Mouse (Mus musculus): Measurements from ENCODE around the gene Nat9. TPM values are rescaled to one million over a fixed set of nuclear protein-coding genes. Genes with fewer than 3 reads are reported as not detected.

Nat9 gene
- total RNA-seq, 2 experiments from 2014 or later: 11.9 to 12.0 TPM

GRCm38 (mm10) chr11:115212116-115212515 is 24.5 kb upstream of the Nat9 start:
- no peak for DNase-seq

GRCm38 (mm10) chr11:115209958-115210357 is 22.3 kb upstream of the Nat9 start:
- DNase-seq: no peak

- DNase-seq: no peak
These were observed 21.4 kb upstream of the Nat9 start for GRCm38 (mm10) chr11:115208776-115209732.

DNA sequence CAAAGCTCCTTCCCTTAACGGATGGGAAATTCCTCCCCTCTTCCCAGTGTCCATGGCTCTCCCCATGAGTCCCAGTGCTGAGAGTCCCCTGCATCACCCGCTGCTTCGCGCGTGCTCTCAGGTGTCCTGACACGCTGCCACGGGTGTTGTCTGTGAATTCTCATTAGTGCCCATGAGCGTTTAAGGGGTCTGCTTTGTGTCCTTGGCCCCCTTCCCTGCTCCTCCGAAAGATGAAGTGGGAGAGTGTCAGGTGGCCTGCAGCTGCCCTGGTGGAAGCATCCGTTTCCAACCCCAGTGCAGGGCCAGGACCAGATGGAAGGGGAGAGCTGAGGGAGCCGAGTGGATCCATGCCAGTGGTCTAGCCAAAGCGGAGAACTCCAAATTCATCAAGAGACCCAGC is 20.5 kb upstream of the Nat9 start:
- no peak for DNase-seq

GRCm38 (mm10) chr11:115202756-115203155 is 15.1 kb upstream of the Nat9 start:
- no peak for DNase-seq

GRCm38 (mm10) chr11:115202316-115202715 is 14.7 kb upstream of the Nat9 start:
- DNase-seq: peak; percentile 89

DNA sequence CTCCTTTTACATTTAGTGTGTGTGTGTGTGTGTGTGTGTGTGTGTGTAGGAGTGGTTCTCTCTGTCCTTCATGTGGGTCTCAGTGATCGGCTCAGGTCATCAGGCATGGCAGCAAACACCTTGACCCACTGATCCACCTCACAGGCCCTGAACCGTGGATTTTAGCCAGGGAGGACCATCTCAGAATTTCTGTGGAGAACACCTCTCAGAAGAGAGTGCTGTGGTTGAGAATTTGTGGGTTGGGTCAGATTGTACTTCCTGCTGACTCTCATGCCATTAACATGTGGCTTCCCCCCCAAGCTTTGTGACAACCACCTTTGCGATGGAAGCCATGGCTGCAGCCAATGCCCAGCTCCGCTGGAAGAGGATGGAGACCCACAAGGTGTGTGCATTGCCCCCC is 12.9 kb upstream of the Nat9 start:
- DNase-seq: no peak

GRCm38 (mm10) chr11:115198932-115199384 is 11.3 kb upstream of the Nat9 start:
- no peak for DNase-seq

DNA sequence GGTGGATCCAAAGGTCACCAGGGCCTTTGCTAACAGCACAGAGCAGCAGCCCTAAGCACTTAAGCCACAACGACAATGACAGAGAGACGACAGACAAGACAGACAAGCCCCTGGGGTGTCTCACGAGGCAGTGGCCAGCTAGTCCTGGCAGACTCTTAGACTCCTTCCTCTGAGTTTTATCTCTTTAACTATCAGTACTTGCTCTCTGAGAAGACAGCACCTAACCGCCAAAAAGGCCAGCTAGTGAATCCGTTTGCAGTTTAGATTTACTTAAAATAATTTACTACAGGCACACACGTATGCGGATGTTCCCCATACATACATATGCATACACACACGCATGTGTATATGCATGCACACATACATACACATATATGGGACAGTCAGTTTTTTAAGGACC is 9.9 kb upstream of the Nat9 start:
- no peak for DNase-seq

DNA sequence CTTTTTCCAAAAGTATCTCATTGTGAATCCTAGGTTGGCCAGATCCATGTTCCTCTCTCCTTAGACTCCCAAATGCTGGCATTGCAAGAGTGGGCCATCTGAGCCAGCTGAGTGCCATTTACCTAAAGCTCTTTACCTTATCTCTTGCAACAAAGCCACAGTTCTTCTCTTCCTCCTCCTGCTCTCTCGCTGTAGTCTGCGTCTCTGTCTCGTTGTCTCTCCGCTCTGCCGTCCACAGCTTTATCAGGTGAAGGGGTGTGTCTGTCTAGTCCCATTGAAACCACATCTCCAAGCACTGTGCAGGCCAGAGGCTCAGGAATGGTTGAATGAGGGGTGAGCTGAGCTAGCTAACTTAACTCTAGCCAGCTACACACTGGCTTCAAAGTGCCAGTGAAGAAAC is 8.3 kb upstream of the Nat9 start:
- no peak for DNase-seq

- DNase-seq: no peak
These were observed 7.0 kb upstream of the Nat9 start for GRCm38 (mm10) chr11:115194693-115195092.

DNA sequence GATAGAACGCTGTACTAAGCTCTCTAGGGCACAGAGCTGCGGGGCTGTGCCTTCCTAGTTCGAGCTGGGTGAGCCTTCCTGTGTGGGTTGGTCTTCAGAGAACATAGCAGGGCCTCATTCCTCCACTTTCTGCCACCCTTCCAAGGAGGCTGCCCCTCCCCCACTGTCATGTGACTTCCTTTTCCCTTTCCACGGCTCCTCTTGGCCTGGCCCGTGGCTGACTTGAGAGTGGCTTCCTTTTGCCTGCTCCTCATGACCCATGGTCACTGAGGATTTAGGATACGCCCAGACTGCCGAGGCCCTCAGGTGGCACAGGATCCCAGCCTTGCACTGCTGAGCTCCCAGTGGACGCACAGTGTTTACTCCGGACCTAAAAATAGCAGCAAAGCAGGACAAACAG is 4.5 kb upstream of the Nat9 start:
- DNase-seq: peak; percentile 69

GRCm38 (mm10) chr11:115189304-115189703 is 1.6 kb upstream of the Nat9 start:
- DNase-seq: no peak

DNA sequence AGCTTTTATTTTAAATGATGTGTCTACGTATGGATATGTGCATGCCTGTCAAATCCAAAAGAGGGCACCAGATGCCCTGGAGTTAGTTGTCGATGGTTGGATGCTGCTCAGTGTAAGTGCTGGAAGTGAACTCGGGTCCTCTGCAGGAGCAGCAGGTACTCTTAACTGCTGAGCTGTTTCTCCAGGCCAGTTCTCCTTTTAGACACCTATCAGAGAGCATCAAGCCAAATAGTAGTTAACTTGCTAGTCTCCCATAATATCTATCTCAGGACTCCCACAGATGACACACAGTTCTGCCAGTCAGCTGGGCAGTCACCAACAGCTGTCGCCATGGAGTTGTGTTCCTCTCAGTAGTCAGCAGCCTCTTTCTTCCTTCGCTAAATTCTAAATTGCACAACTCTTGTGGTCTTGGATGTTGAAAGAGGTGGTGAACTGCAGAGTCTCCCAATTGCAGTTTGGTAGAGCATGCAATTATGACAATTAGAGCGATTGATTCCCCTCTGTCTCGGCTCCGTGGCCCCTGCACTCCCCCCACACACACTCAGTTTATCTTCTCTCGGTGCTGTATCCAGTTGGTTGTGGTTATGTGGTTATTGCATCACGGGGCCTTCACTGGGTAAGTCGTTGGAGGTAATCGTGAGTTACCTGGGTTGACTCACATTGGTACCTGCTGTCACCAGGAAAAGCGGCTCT is 1.0 kb upstream of the Nat9 start:
- no peak for DNase-seq

- DNase-seq: peak; percentile 100
These were observed 427 bp downstream of the Nat9 start, which contains the start of gene Tmem104 for GRCm38 (mm10) chr11:115187224-115187639. Gene Tmem104 (plus strand): TSS chr11:115187487.

DNA sequence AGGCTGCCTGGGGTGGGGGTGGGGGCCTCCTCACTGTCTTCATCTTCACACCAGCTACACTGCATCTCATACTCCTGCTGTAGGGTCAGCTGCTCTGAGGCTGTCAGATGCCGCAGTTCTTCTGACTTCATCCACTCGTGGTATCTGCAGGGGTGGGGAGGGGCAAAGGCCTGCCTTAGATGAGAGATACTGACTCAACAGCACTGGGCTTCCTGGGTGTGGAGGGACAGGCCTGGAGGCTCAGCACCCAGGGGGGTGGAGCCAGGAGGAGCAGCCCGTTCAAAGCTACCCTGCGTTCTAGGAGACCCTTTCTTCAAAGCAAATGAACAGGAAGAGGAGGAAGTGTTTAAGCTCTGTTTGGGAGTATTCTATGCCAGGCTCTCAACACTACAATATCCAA is 2.7 kb downstream of the Nat9 start:
- DNase-seq: no peak

DNA sequence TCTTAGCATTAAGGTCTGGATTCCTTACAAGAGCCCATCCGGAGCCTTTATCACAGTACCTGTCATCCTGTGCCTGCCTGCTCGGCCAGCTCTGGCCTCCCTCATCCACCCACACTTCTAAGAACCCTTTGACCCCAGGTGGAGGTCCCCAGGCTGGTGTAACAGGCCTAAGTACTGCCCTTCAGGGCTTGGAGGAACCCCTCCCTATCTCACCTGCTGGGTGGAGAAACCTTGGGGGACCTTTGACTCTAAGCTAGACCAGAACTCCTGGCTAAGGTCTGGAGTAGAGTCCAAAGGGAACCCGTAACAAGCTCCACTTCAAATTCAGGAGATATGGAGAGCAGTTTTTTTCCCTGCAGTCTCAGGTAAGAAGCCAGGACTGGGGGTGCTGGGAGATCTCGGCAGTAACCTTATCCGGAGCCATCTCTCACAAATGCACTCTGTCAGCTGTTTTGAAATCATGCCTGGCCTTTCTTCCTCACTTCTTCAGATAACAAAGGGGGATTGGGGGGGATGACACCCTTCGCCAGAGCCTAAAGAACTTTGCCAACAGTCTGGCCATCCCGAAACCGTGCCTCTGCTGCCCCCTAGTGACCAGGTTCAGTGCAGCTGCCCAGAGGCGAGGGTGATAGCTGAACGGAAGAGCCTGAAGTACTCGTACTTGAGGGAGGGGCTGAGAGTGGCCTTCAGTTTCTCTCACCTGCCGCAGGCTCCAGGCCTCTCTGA is 5.6 kb downstream of the Nat9 start:
- peak; percentile 92 for DNase-seq

DNA sequence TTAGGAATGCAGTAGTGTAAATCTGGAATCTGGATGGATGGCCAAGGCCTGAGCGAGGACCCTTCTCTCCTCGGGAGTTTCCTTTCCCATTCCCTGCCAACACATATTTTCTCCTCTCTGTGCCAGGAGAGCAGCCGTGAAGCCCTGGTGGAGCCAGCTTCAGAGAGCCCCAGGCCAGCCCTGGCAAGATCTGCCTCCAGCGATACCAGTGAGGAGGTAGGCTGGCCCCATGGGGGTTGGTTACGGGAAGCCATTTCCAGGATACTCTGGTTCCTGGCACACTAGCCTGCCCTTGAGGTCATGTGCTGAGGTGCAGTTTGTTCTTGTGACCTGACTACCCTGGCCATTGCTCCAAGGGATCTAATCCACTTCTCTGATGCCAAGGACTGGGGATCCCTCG is 7.8 kb downstream of the Nat9 start:
- DNase-seq: no peak

- DNase-seq: no peak
These were observed 8.5 kb downstream of the Nat9 start for GRCm38 (mm10) chr11:115179191-115179590.

DNA sequence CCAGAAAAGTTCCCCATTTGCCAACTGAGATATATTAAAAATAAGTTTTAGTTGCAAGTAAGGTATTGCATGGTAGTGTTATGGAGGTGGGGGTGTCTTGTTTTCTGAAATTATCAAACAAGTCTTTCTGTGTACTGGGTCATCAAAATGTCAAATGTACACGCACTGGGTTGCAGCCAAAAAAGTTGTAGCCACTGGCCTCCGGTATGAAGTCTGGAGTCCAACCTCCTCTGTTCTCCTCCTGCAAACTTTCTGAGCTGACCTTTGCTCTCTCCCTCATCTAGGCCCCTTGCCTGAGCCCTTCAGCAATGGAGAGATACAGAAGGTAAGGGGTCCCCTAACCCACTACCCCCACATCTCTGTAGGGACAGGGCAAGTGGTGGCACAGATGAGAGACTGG is 8.9 kb downstream of the Nat9 start:
- DNase-seq: no peak

- no peak for DNase-seq
These were observed 10.0 kb downstream of the Nat9 start for GRCm38 (mm10) chr11:115177559-115178195.
